Mouse (Mus musculus) A20 (cell line): Measurements from ENCODE around the gene D2hgdh.

ENCODE experiments used
- DNase-seq: peaks from one replicate; pipeline ENCODE4 v3.0.0-alpha.2; 2011; ENCODE audit warnings: low read depth, low spot score

Gene D2hgdh

DNA sequence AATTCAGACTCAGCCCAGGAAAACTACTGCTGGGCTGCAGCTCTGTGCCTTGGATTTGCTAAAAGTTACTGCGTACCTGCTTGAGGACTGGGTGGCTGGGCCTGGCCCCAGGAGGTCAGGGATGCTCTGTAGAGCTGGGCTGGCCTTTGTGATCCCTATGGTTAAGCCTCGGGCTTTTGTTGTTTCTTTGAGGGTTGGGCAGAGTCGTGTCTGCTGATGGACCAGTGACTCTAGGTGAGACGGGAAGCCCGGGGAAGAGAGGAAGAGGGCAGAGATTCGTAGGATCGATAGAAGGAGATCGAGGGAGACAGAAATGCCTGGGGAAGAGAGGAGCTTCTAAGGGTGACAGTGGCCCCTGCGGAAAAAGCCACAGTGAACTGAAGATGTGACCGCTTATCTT lies at the start of gene D2hgdh:
Gene D2hgdh (plus strand): TSS at position 301 of the 400 bp plus-strand sequence.
- no peak for DNase-seq

DNA sequence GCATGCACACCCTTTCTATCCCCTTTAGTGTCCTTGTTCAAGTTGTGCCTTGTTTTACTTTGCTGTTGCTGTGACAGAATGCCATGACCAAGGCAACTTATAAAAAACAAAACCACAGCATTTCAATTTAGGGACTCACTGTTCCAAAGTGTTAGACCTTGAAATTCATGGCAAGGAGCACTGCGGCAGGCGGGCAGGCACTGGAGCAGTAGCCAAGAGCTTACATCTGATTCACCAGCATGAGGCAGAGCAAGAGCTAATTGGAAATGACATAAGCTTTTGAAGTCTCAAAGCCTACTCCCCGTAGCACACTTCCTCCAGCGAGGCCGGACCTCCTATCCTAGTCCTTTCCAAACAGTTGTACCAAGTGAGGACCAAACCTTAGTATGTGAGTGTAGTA lies 48.0 kb upstream of the D2hgdh start:
- DNase-seq: no peak

- DNase-seq: no peak
Measured at GRCm38 (mm10) chr1:93786912-93787311, 37.8 kb upstream of the D2hgdh start.

GRCm38 (mm10) chr1:93794526-93794925 lies 30.2 kb upstream of the D2hgdh start:
- DNase-seq: no peak

DNA sequence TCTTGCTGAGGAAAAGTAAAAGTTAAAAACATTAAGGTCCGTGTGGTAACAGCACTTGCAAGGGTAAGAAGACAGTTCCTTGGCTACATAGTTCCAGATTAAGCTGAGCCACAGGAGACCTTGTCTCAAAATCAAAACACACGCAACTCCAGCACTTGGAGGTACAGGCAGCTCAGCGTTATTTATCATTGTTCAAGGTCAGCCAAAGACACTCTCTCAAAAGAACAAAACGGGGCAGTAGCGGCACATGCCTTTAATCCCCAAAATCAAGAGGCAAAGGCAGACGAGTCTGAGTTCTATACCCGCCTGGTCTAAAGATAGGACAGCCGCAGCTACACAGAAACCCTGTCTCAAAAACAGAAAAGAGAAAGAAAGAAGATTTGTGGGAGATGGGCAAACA lies 28.8 kb upstream of the D2hgdh start:
- no peak for DNase-seq

DNA sequence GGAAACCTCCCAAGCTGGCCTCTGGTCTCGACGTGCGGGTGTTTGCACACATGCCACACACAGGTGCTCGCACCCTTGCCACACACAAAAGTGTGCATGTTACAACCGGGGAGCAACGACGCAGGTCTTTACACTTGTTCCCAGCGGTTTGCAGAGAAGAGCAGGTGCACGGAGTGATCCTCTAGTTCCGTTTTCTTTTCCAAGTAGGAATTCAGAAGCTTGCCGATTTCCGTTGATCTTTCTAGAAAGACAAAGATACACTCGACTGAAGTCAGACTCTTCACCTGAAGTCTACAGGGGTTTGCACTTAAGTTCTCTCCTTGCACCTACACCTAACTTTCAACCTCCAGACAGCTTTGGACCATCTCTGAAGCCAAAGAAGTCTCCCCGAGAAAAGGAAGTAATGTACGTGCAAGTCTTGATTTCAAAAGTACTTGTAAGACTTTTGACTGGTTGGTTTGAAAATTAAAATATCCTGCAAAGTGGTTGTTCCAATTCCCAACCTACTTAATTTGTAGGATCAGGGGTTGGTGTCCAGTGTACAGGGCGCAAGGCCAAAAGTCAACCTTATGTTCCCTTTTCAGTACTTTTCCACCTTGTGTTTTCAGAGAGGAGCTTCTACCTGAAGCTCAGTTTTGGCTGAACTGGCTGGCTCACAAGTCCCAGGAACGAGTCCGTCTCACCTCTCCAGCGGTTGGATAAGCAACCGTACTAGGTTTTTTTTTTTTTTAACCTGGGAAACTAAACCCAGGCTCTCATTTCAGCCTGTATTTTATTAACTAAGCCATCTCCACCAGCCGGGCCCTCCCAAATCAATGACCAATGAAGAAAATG lies 23.8 kb upstream of the D2hgdh start:
- DNase-seq: peak; percentile 20

GRCm38 (mm10) chr1:93801741-93802238 lies 22.9 kb upstream of the D2hgdh start, which contains the start of gene Dtymk:
Dtymk (minus strand) TSS chr1:93801934.
- peak; percentile 98 for DNase-seq

GRCm38 (mm10) chr1:93802771-93803170 lies 21.9 kb upstream of the D2hgdh start:
- DNase-seq: peak; percentile 70

DNA sequence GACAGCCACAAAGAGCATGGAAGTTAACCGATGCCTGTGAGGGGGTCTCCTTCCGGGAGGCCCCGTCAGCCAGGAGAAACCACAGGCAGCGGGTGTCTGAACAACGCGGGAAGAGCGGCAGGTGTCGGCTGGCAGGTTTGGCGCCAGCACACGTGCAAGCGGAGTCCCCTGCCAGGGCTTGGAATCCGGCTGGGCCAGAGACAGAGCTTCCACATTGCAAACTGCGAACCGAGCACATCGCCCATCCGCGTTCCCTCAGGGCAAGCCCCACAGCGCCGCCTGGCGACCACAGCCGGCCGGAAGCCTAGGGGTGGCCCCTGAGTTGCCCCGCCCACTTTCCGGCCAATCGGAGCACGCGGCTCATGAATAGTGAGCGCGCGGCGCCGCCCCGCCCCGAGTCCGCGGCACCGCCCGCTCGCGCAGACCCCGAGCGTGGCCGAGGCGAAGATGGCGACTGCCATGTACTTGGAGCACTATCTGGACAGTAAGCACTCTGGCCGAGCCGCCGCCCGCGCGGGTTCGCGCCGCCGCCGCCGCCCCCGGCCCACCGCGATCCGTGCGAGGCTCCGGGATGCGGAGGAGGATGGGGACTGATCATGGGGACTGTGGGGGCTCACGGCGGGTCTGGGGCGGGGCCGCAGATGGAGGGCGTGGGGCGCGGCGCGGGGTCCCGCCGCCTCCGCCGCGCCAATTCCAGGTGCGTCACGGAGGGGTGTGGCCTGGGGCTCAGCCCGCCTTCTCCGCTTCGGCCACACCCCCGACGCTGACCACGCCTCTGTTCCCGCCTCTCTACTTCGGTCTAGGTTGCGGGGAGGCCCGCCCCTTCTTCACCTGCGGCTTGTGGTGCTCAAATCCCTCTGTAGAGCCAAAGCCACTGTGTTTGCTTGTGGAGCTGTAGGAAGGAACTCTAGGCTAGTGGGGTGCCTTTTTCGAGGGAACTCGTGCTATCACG lies 20.9 kb upstream of the D2hgdh start, which contains the start of gene Ing5:
Gene Ing5 (plus strand): TSS at position 410 of the 952 bp plus-strand sequence.
- DNase-seq: peak; percentile 99

- no peak for DNase-seq
Measured at GRCm38 (mm10) chr1:93804818-93805217, 19.9 kb upstream of the D2hgdh start.

DNA sequence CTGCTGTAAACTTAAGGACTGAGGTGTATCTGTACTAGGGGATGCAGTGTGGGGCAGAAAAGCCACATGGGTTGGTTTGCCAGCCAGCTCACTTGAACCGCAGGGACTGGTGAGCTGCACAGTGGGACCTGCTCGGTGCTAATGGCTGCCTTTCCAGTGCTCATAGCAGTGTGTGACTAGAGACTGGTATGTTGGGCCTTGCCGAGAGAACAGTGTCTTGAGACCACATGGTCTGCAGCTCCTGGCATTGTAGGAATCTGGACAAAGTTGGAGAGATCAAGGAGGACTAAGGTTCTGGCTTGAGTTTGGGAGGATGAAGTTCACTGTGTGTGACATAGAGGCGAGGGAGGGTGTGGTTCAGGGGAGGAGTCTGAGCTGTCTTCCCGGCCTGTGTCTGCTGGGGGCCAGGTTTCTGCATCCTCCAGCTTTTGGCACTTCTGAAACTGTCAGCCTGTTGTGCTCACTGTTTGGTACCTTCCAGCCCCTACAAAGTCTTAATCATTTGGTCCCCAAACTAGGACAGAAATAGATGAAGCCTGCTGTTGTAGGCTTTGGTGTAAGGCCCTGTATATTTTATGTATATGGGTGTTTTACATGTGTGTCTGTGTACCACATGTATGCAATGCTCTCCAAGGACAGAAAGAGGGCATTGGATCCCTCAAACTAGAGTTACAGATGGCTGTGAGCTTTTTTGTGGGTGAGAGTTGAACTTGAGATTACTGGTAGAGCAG lies 19.3 kb upstream of the D2hgdh start:
- DNase-seq: no peak

DNA sequence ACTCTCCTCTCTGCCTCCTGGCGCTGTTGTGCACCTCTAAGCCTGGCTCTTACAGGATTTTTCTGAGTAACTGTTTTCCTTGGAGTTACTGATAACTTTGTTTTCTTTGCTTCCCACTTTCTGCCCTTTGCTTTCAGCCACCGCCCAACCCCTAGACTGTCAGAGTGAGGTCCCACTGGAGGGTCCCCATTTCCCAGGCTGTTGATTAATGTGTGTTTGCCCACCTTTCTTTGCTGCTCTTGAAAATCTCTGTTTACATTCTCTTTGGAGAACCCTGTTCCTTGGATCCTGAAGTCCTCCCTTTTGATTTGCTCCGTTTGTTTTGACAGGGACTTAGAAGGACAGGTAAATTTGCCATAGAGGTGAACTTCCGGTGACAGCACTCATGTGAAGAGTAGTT lies 15.8 kb upstream of the D2hgdh start:
- no peak for DNase-seq

- DNase-seq: no peak
Measured at GRCm38 (mm10) chr1:93810011-93810410, 14.7 kb upstream of the D2hgdh start.

DNA sequence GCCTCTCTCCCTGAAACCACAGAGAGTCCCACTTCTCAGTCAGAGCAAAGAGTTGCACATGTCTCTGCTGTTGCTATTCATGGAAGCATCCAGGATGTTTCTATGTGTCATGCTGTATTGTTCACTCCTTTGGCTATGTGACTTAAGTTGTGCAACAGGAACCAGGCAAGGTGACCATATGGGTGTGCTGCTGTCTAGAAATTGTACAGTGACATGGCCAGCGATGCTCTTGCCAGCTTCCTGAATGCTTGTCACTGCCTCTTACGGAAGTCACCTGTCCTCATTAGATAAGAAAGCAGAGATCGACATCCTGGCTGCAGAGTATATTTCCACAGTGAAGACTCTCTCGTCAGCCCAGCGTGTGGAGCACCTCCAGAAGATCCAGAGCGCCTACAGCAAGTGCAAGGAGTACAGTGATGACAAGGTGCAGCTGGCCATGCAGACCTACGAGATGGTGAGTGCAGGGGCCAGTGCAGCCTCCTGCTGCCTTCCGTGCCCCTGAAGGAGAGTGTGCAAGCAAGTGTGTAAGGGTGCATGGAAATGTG lies 13.1 kb upstream of the D2hgdh start:
- DNase-seq: no peak

GRCm38 (mm10) chr1:93817823-93818532 lies 6.7 kb upstream of the D2hgdh start:
- no peak for DNase-seq

GRCm38 (mm10) chr1:93818722-93819121 lies 6.0 kb upstream of the D2hgdh start:
- DNase-seq: no peak

DNA sequence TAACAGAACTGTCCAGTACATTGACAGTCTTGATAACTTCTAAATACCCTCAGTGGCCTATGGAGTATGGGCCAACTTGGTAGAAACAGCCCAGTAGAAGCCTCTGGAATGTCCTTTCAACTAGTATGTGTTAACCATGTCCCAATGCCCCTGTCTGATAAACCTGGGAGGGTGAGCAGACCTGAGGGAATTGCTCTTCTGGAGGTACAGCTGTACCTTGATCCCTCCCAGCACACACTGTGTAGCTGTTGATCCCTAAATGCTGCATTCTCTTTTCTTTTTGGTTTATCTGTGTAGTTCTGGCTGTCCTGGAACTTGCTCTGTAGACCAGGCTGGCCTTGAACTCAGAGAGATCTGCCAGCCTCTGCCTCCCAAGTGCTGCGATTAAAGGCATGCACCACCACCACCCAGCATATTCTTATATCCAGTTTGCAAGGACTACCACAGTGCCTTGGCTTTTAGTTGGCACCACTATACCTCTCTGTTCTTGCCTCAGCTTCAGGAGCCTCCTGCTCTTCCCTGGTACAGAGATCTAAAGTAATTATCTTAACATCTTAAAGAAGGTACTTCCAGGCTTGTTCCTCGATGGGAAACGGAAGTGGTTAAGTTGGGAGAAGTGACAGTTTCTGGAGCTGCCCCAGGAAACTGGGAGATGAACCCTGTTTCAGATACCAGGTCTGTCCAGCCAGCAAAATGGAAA lies 763 bp upstream of the D2hgdh start:
- DNase-seq: no peak

DNA sequence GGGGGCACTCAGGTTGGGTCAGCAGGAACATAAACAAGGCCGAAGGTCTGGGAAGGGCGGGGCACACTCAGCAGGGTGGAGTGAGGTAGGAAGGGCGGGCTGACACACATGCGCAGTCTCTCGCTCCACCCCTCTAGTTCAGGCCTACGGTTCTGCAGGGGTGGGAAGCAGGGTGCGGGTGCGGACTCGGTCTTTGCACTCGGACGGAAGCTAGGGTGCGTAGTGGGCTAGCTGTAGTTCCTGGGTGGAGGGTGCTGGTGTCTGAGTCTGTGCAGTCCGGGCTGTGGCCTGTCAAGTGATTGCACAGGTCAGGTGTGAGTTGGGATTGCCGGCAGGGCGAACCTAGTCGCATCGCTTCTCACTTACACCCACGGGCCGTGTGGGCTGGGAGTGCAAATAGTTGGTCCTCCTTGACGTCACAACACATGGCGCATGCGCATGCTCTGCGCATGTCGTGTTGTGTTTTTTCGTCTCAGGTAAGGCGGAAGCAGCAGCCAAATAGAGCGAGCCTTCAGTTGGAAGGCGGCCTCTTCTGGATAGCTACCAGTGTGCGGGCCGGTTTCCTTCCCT lies 481 bp downstream of the D2hgdh start:
- DNase-seq: peak; percentile 99

- DNase-seq: no peak
Measured at GRCm38 (mm10) chr1:93825771-93826539, 1.2 kb downstream of the D2hgdh start.
